Mouse (Mus musculus): ENCODE measurements around the gene Adamts15. TPM values are rescaled to one million over a fixed set of nuclear protein-coding genes. Genes with fewer than 3 reads are reported as not detected.
A peak's percentile ranks its signal among the peaks of the same experiment; 100 is the strongest.

Adamts15 gene
- polyA plus RNA-seq, 1 experiment from 2014 or later = 18.1 TPM

DNA sequence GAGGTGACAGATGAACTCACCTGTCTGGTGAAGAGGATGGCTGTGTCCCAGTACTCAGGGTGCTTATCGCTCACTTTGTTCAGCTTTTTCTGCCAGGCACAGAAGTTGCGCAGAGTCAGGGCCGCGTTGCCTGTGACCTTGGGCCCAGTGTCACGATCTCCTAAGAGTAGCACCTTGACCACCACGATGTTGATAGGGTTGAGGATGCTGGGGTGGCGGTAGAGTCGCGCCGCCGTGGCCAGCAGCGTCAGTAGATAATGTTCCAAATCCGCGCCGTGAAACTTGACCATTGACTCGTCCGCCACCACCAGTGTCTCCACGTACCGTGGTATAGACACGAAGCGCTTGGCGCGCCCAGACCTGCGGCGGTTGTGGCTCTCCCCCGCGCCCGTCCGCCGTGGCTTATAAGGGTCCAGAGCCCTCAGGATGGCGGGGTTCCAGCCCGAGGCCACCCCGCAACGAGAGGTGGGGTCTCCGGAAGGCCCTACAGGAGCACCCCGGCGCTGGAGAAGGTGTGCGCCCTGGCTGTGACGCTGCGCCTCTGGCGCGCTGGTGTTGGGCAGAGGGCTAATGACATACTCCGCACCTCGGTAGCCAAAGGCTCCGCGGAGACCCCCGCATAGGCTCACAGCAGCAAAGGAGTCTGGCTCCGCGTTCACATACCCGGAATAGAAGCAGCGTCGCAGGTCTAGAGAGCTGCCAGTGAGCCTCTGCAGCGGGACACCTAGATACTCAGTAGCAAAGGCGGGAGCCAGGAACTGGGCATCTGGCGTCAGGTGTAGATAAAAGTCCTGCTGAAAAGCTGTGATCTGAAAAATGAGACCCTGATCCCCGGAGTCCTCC, 770 bp downstream of the Adamts15 start:
- peaks cover 30% of the 10 kb centered on the region for H3K4me1 ChIP-seq (replicated peaks)
- 4% methylated on average over 56 of the region's 56 CpGs for WGBS
- H3K36me3 ChIP-seq = no peaks in the 10 kb centered on the region
- H3K27ac ChIP-seq (ENCODE audit: poor library complexity, severe bottlenecking) = no peak overlapping the region
- H3K4me3 ChIP-seq = peak overlapping the region; percentile 67
- H3K4me2 ChIP-seq = peak overlapping the region; percentile 96
- no peaks in the 10 kb centered on the region for H3K9me3 ChIP-seq (replicated peaks)
- H3K9ac ChIP-seq = peak overlapping the region; percentile 80
- peaks cover 10% of the 10 kb centered on the region for H3K27me3 ChIP-seq (replicated peaks)
- ATAC-seq (ENCODE audit: insufficient number of reproducible peaks, low FRiP score) = no peak

DNA sequence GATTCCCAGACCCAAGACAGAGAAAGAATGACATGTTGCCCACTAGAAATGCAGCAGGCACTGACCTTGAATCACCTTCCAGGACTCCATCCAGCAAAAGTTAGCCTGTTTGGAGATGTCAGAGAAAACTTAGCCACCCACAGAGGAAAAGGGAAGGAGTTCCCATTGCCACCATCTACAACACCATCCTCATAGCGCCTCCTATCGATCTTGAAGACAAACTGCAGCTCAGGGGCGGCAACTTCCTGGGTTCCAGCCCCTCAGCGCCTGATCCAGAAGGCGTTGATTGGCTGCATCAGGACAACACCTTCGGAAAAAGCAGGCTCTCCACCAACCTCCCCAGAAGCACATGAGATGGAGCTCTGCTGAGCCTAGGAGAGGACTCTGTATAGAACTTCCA, 1.5 kb downstream of the Adamts15 start:
- Histone ChIP-seq H3K27ac (ENCODE audit: poor library complexity, severe bottlenecking) (no peak overlapping the region), H3K9ac (no peak overlapping the region), H3K36me3 (no peaks in the 10 kb centered on the region), H3K4me1 (replicated peaks) (peaks cover 37% of the 10 kb centered on the region), H3K27me3 (replicated peaks) (peaks cover 10% of the 10 kb centered on the region), H3K4me3 (peak overlapping the region; percentile 67), H3K4me2 (peak overlapping the region; percentile 96), H3K9me3 (replicated peaks) (no peaks in the 10 kb centered on the region)
- WGBS = 15% methylated on average over 6 of the region's 6 CpGs
- ATAC-seq (ENCODE audit: insufficient number of reproducible peaks, low FRiP score) = no peak

DNA sequence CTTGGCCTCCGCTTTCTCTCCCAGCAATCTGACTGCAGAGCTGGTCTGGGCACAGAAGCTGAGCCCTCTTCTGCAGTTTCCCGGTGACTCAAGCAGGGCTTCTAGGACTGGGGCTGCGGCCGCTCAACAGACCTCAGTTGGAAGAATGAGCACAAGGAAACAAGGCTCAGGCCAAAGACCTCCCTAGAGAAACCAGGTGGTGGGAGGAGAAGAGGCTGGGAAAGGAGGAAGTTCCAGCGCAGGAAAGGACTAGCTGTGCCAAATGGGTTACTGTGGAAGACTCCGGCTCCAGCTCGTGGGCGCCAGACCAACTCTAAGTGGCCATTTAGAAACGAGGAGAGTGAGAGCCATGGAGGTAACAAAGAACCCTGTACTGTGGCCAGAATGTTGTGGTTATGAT, 2.6 kb downstream of the Adamts15 start:
- Histone ChIP-seq H3K4me2 (peak overlapping the region; percentile 96), H3K27me3 (replicated peaks) (peaks cover 10% of the 10 kb centered on the region), H3K4me3 (0 out of 2 replicates have a peak overlapping the region, but pooled peaks have one; percentile 0), H3K9me3 (replicated peaks) (no peaks in the 10 kb centered on the region), H3K27ac (ENCODE audit: poor library complexity, severe bottlenecking) (no peak overlapping the region), H3K4me1 (replicated peaks) (peaks cover 39% of the 10 kb centered on the region), H3K9ac (no peak overlapping the region), H3K36me3 (no peaks in the 10 kb centered on the region)
- ATAC-seq (ENCODE audit: insufficient number of reproducible peaks, low FRiP score) = no peak
- WGBS = 84% methylated on average over 9 of the region's 9 CpGs

DNA sequence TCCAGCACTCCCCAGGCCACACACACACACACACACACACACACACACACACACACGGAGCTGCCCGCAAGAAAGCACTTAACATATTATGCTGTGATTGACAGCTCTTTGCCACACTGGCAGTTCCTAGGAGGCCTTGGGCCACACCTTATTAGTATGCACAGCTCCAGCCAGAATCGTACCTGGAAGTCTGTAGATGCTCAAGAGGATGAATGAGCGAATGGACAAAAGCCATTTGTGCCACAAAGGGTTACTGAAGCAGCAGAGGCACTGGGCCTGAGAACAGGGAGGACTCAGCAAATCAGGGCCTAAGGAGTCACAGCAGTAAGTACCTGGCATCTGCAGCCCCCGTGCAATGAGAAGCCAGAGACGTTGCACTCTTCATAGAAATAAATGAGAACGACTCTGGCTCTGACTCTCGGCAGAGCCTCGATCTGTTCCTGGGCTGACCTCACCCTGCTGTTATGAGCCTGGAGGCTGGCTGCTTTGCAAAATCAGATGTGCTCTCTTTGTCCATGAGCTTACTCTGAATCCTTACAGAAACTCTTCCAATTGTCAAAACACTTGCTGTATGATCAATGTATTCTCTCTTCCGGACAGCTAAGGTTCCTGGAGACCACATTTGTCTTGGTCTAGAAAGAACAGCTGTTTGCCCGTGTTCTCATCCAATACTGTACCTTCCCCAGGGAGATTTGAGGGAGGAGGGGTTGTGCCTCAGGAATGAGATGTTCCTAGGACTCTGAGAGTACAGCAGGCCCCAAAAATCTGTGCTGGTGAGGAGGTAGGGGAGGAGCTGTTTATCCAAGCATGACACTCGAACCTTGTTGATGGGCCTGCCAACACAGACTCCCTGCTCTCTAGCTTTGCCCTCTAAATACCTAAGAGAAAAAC, 3.5 kb downstream of the Adamts15 start:
- Histone ChIP-seq H3K9ac (0 out of 2 replicates have a peak overlapping the region, but pooled peaks have one; percentile 8), H3K27ac (ENCODE audit: poor library complexity, severe bottlenecking) (no peak overlapping the region)

DNA sequence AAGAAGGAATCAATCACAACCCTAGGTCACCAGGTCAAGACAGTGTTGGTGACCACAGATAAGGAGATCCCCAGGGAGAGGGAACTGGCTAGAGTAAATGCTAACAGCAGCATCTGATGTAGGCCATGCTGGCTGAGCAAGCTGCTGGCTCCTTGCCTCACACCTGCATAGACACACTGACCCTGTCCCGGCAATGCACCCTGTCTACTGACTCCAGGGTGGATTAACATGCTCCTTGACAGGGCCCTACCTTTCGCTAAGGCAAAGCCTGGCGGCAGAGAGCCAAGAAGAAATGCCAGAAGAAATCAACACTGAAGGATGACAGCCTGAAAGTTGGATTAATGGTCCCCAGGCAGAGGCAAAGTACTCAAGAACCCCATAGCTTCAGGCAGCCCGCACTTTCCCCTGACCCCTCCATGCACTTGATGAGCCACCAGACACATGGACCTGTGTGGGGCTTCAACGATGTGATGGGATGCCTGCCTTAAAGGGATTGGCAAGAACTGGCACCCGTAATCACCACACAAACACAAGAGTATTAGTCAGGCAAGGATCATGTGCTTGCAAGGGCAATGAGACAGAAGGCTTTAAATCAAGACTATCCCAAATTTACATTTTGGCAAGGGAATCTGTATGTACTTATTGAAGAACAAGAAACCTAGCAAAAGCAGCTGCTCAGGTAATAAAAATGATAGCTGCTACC, 5.8 kb downstream of the Adamts15 start:
- Histone ChIP-seq H3K4me2 (no peak overlapping the region), H3K4me3 (no peak overlapping the region), H3K27ac (ENCODE audit: poor library complexity, severe bottlenecking) (no peak overlapping the region), H3K9ac (no peak overlapping the region), H3K4me1 (replicated peaks) (peaks cover 34% of the 10 kb centered on the region), H3K36me3 (peaks cover under 1% of the 10 kb centered on the region; the same call in 1 of the 2 replicates), H3K27me3 (replicated peaks) (no peaks in the 10 kb centered on the region), H3K9me3 (replicated peaks) (no peaks in the 10 kb centered on the region)
- WGBS = 74% methylated on average over 6 of the region's 6 CpGs
- no peak for ATAC-seq (ENCODE audit: insufficient number of reproducible peaks, low FRiP score)

More for the DNA sequence above, 3.5 kb downstream of the Adamts15 start:
- no peak for ATAC-seq (ENCODE audit: insufficient number of reproducible peaks, low FRiP score)
- Histone ChIP-seq H3K4me3 (0 out of 2 replicates have a peak overlapping the region, but pooled peaks have one; percentile 3), H3K27me3 (replicated peaks) (peaks cover 6% of the 10 kb centered on the region), H3K4me1 (replicated peaks) (peaks cover 42% of the 10 kb centered on the region), H3K9me3 (replicated peaks) (no peaks in the 10 kb centered on the region), H3K36me3 (no peaks in the 10 kb centered on the region), H3K4me2 (peak overlapping the region; percentile 96)
- WGBS = 49% methylated on average over 12 of the region's 12 CpGs

DNA sequence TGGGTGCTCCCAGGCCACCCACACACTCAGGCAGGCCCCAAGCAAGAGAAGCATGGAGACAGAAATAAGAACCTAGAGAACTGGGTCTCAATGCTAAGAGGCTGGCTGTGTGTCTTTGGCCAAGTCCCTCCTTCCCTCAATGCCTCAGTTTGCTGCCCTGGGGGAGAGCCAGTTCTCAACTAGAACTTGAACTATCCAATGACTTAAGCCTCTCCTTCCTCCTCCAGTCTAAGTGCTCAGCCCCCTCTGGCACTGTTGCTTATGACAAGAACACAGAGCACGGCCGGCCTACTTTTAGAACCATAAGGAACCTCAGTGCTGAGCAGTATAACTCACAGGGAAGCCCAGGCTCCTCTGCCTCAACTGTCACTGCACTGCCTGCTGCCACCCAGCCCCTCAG, 8.0 kb downstream of the Adamts15 start:
- ATAC-seq (ENCODE audit: insufficient number of reproducible peaks, low FRiP score) = no peak
- Histone ChIP-seq H3K4me1 (replicated peaks) (peaks cover 25% of the 10 kb centered on the region), H3K27ac (ENCODE audit: poor library complexity, severe bottlenecking) (no peak overlapping the region), H3K27me3 (replicated peaks) (no peaks in the 10 kb centered on the region), H3K36me3 (peaks cover 16% of the 10 kb centered on the region), H3K9ac (no peak overlapping the region), H3K9me3 (replicated peaks) (no peaks in the 10 kb centered on the region), H3K4me2 (no peak overlapping the region), H3K4me3 (no peak overlapping the region)
- 79% methylated on average over 2 of the region's 2 CpGs for WGBS

DNA sequence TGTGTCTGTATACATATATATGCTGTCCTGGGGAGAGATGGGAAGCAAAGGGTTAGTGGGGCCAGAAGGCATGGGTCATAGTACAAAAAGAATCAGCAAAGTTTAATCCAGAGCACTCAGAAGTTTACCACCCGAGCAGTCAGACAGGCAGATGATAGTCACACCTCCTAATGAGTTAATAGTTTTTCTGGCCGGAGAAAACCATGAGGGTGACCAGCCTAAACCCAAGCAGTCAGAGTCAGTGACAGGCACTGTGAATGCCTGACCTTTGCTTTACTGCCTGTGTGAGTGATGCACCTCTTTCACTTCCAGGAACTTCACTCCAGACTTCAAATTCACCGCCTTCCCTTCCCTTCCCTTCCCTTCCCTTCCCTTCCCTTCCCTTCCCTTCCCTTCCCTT, 8.8 kb downstream of the Adamts15 start:
- Histone ChIP-seq H3K27me3 (replicated peaks) (no peaks in the 10 kb centered on the region), H3K4me1 (replicated peaks) (peaks cover 17% of the 10 kb centered on the region), H3K4me3 (no peak overlapping the region), H3K4me2 (no peak overlapping the region), H3K36me3 (peaks cover 23% of the 10 kb centered on the region), H3K9ac (no peak overlapping the region), H3K9me3 (replicated peaks) (no peaks in the 10 kb centered on the region), H3K27ac (ENCODE audit: poor library complexity, severe bottlenecking) (no peak overlapping the region)
- WGBS = 76% methylated on average over 3 of the region's 3 CpGs
- ATAC-seq (ENCODE audit: insufficient number of reproducible peaks, low FRiP score) = no peak

DNA sequence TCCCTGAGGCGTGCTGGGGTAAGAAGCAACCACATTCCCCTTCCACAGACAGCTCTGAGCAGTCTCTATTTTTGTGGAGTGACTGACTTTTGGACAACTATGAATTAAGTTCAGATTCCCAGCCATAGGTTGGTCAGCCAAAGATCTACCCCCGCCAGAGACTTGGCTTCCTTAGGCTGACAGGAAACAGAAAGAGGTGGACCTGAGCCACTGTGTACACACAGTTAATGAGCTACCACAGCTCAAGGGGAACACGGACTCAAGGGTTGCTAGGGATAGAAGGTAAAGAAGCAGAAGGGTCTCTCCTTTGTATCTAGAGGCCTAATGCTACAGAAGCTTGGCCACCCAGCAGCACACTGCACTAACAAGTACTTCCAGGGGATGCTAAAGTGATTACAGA, 10.1 kb downstream of the Adamts15 start:
- no peak overlapping the region for H3K27ac ChIP-seq (ENCODE audit: poor library complexity, severe bottlenecking)
- H3K4me1 ChIP-seq (replicated peaks) = peaks cover 14% of the 10 kb centered on the region
- no peak for ATAC-seq (ENCODE audit: insufficient number of reproducible peaks, low FRiP score)
- H3K9me3 ChIP-seq (replicated peaks) = no peaks in the 10 kb centered on the region
- no peaks in the 10 kb centered on the region for H3K27me3 ChIP-seq (replicated peaks)
- H3K4me2 ChIP-seq = no peak overlapping the region
- no peak overlapping the region for H3K9ac ChIP-seq
- 78% methylated on average over 3 of the region's 3 CpGs for WGBS
- H3K4me3 ChIP-seq = no peak overlapping the region
- H3K36me3 ChIP-seq = peaks cover 32% of the 10 kb centered on the region

DNA sequence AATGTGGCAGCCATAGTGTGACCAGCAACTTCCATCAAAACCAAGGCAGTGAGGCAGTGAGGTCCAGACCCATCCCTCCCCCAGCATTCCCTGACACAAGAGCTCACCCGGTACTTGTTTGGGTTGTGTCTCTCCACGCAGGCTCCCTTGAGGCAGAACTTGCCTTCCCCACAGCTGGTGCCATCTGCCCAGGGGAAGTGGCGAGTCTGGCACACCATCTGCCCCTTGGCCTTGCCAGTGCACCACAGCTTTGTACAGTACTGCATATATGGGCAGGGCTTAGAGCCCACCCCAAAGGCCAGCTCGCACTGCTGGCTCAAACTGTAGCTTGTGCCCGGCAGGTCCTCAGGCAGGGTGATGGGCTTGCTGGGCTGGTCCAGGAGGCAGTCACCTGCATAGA, 11.8 kb downstream of the Adamts15 start:
- no peaks in the 10 kb centered on the region for H3K9me3 ChIP-seq (replicated peaks)
- H3K36me3 ChIP-seq = peaks cover 37% of the 10 kb centered on the region
- no peaks in the 10 kb centered on the region for H3K27me3 ChIP-seq (replicated peaks)
- H3K9ac ChIP-seq = no peak overlapping the region
- no peak overlapping the region for H3K27ac ChIP-seq (ENCODE audit: poor library complexity, severe bottlenecking)
- no peak for ATAC-seq (ENCODE audit: insufficient number of reproducible peaks, low FRiP score)
- H3K4me3 ChIP-seq = no peak overlapping the region
- WGBS = 83% methylated on average over 5 of the region's 5 CpGs
- H3K4me1 ChIP-seq (replicated peaks) = 0 out of 2 replicates have a peak, but pooled peaks cover 3% of the 10 kb centered on the region
- no peak overlapping the region for H3K4me2 ChIP-seq

DNA sequence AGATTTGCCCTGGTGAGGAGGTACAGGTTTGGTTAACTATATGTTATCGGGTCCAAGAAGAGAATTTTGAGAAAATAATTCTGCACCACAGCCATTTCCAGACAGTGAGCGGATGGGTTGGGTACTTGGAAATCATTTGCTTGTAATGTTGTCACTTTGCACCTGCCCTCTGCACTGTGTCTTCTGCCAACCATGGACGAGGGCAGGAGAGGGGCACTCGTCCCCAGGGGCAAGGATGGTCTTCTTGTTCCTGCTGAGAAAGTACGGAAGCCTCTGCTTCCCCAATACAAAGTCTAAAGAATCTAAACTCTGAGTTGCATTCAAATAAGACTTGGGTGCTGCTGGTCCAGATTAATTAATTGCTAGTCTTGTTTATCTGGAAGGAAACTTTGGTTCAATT, 13.3 kb downstream of the Adamts15 start:
- no peak for ATAC-seq (ENCODE audit: insufficient number of reproducible peaks, low FRiP score)
- no peaks in the 10 kb centered on the region for H3K9me3 ChIP-seq (replicated peaks)
- H3K36me3 ChIP-seq = peaks cover 46% of the 10 kb centered on the region
- no peaks in the 10 kb centered on the region for H3K4me1 ChIP-seq (replicated peaks)
- H3K27ac ChIP-seq (ENCODE audit: poor library complexity, severe bottlenecking) = no peak overlapping the region
- H3K27me3 ChIP-seq (replicated peaks) = no peaks in the 10 kb centered on the region
- H3K4me3 ChIP-seq = no peak overlapping the region
- no peak overlapping the region for H3K9ac ChIP-seq
- WGBS = 76% methylated on average over 5 of the region's 5 CpGs
- H3K4me2 ChIP-seq = no peak overlapping the region

DNA sequence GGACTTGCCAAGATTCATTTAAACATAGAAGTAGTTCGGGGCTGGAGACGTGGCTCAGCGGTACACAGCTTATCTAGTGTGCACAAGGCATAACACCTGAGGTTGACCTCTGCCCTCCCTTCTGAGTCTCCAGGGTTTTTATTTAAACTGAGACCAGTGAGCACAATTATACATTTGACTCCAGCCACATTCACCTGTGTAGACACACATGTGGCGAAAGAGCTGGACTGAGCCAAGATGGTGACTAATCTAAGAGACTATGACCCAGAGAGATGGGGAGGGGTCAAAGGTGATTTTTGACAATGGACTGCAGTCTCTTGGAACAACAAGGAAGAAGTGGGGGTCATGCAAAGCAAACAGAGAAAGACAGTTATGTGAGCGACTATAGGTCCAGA, 14.0 kb downstream of the Adamts15 start:
- whole genome bisulfite sequencing = 77% methylated on average over 5 of the region's 5 CpGs
- no peak for ATAC-seq (ENCODE audit: insufficient number of reproducible peaks, low FRiP score)
- Histone ChIP-seq H3K4me3 (no peak overlapping the region), H3K9me3 (replicated peaks) (no peaks in the 10 kb centered on the region), H3K36me3 (peaks cover 52% of the 10 kb centered on the region), H3K4me2 (no peak overlapping the region), H3K27ac (ENCODE audit: poor library complexity, severe bottlenecking) (no peak overlapping the region), H3K4me1 (replicated peaks) (no peaks in the 10 kb centered on the region), H3K9ac (no peak overlapping the region), H3K27me3 (replicated peaks) (no peaks in the 10 kb centered on the region)

Measured in heart, embryonic 12.5 days (tissue).